Mouse (Mus musculus) frontal cortex, postnatal 25 days (tissue): ENCODE data around the gene Slfn8.
"Not testable (repeated sequence)": the region's sequence is repeated elsewhere in the genome, so short reads cannot be mapped to it uniquely, and the experiment has no call there.

ENCODE experiments used
- DNase-seq, 2 experiments: peaks; one replicate each; pipeline ENCODE4 v3.0.0; 2022; ENCODE audit warnings: low spot score in 2 of 2

Gene Slfn8

DNA sequence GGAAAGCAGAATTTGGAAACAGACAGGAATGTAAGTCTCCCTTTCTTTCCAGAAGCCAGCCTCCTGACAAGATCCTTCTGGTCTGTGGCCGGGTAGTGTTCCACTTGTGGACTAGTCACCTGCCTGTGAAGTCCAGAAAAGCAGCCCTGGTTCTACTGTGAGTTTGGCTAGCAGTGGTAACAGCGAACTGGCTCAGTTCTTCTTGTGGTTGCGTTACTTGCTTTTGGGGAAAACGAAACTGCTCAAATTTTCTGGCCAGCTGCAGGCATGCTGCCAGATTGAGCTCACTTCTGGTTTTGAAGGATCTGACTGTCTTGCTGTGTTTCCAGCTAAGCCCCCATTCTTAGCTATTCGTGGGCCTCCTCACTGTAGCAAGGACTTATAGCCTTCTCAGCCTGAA, at the start of gene Slfn8:
Gene Slfn8, minus strand, starts transcription at position 190 of the 400 bp plus-strand sequence.
- DNase-seq = no peak

DNA sequence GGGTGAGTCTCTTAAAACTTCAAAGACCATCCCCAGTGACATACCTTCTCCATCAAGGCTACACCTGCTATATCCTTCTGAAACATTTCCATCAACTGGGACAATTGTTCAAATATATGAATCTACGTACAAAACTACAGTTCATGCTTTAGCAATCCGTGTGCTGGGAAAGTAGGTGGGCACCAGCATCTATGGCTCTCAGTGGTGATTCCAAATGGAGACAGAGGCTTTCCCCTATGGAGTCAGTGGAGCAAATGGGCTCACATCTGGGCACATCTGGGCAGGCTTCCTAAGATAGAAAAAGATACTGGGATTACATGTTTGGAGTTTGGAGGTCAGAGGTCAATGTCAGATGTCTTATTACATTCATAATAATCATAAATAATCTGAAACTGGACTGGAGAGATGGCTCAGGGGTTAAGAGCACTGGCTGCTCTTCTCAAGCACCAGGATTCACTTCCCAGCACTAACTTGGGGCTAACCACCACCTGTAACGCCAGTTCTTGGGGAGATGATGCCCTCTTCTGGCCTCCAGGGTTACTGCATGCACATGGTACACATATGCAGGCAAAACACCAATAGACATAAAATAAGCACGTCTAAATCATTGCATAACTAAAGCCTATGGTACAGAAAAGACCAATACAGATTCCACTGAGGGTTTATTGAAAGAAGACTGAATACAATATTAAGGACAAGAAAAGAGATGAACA, 47.5 kb upstream of the Slfn8 start:
- DNase-seq = no peak

DNA sequence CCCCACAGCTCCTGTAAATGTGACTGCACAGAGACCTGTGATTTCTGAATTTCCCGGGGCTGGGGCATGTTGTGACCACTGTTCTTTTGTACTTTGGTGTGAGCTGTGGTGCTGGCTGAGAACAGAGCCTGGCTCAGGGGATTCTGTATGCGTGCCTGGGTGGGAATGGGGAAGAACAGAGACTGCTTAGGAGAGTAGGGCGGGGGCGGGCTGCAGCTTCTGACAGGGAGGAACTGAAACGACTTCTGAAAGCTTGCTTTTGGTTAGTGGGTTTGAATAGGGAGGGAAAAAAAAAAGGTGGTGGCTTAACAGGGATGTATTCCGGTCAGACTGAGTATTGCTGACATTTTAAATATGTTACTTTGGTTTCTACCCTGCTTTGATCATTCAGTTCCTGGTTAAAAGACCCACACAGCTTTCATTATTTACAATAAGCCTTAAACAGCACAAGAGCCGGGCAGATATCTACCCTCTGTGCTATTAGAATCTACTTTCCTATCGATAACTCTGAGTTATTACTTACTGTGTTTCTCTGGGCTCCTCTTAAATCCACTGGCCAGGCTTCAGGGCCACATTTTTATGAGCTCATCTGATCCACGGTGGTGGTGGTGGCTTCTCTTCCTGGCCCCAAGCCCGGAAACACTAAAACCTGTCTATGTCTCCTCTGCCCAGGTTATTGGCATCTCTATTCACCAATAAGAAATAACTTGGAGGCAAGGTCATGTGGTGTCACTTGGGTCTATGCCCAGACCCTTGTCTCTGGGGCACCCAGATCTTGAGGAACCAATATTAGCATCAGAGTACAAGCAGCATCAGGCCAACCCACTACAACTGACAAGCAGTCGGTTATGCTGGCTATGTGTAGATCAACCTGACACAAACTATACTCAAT, 46.3 kb upstream of the Slfn8 start:
- no peak for DNase-seq

DNA sequence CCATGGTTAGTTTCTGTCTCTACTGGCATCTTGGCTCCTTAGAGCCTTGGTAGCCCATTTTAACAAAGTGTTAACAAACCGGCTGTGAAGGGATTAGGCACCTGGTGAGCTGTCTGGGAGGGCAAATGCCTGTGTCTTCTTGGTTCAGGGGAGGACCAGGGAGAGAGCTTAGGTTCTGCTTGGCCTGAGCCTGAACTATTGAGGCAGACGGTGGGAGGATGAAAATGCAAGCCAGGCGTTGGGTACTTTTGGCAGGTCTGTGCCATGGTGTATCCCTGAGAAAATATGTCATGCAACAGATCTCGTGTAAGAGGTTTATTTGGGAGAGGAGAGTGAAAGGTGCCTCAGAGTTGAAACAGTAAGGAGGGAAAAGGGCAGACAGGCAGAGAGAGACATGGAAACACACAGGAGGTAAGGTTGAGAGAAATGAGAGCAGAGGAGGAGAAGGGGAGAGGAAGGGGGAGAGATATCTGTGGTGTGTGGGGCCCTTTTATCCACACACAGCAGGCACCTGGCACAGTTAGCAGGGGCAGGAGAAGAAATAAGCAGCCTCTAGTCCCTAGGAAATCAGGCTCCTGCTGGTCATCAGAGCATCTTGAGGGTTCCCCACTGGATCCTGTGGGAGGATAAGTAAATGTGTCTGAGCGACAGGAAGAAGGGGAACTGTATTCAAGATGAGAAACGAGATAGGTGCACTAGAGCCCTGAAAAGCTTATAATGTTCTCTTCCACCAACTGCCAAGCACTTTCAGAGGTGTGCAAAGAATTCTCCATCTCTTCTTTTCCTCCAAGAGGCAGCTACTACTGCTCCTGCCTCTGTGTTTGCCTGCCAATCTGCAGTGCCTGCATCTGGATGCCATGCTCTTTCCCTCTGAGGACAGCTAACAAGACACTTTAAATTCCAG, 45.1 kb upstream of the Slfn8 start:
- no peak for DNase-seq

DNA sequence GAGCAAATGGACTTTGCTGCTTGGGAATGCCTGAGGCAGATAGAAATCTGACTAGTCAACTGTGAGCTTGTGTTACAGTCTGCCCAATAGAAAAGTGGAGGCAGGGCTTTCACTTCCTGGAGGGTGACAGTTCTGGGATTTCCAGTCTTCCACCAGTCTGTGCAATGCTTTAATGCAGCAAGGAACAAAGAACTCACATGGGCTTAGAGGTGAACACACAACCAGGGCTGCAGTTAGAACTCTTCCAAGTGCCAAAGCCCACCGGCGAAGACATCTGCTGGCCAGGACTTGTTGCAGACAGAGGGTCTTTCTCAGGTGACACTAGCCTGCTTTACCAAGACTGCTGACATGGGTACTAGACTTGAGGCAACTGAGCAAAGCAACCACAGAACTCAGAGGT, 44.3 kb upstream of the Slfn8 start, which contains the start of gene Slfn2:
Gene Slfn2, plus strand, starts transcription at position 167 of the 400 bp plus-strand sequence.
- DNase-seq = no peak

DNA sequence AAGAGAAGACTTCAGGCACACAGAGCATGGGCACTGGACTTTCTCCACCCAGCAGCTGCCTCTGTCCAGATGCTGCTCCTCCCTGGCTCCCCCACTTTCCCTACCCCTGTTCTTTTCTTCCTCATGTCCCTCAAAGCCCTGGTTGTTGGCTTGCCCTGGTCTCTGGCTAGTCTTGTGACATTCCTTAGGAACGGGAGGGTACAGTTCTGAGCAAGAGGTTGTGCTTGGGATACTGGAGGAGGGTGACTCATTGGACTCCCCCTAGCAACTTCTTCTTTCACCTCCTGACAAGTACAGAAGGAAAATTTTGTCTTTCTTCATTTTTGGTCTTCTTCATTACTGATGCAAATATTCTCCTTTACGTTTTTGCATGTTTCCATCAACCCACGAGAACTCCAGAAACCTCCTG, 43.3 kb upstream of the Slfn8 start:
- no peak for DNase-seq

DNA sequence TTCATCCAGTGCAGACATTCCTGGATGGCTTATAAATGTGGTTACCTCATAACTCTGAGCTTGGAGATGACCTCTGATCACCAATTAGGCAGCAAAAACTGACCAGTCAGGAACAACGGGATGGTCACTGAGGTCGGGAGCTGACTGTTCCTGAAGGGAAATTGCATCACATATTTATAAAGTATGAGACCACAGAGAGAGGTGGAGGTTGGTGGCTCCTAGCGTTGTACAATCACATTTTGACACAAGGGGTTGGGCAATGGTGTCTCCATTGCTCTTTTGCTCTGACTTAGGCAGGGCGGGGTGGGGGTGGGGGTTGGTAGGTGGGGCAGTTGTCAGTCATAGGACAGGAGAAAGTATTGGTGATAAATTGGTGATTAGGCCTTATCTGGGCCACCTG, 42.5 kb upstream of the Slfn8 start:
- no peak for DNase-seq

DNA sequence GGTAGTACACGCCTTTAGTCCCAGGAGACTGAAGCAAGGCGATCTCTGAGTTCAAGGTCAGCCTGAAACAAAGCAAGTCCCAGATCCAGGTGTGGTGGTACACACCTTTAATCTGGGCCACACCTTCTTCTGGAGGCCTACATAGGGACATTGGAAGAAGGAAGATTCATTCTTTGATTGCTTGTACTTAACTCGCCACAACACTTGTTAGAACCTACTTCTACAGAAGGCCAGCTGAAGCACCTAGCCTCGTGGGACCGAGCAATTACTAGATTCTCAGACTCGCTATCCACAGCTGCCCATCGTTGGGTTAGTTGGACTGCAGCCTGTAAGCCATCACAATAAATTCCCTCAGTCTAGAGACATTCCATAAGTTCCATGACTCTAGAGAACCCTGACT, 41.2 kb upstream of the Slfn8 start:
- no peak for DNase-seq

DNA sequence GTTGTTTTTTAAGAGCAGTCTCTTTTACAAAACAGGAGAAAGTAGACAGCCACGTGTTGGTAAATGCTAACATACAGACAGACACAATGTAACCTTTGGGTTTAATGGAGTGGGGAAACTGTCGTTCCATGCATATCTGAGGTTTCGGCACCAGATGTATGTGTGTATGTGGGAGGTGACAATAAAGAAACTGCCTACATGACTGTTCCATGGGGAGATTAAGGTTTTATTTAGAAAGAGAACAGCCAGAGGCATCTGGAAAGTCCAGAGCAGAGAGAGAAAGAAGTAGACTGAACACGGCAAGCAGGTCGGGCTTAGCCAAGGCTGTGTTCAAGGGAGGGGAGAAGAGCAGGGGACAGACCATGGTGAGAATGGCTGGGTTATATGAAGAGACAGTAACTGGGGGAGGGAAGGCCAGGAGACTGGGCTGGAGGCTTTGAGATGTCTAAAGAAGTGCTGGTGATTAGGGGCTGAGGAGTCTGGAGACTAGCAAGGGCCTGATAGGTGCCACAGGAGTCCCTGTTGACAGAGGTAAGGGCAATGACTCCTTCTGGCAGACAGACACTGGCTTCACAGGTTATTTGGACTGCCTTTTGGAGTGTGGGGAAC, 39.9 kb upstream of the Slfn8 start:
- DNase-seq = no peak

DNA sequence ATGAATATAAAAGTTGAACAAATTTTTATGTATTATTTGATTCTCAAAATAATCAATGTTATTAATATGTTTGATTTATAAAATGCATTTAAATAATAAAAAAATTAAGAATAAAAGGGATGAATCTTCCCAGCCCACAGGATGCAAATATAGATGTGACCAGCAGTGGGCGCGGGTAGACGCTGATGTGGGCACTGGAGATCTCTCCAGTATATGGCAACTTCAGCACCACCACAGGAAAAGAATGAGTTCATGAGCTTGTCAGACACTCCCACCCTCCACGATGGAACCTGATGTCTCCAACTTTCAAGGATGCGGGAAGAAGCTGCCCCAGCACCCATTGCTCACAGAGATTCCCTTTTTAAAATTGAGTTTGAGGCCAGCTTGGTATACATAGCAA, 37.3 kb upstream of the Slfn8 start:
- DNase-seq = peak in 1 of 2 experiments; percentile 42

DNA sequence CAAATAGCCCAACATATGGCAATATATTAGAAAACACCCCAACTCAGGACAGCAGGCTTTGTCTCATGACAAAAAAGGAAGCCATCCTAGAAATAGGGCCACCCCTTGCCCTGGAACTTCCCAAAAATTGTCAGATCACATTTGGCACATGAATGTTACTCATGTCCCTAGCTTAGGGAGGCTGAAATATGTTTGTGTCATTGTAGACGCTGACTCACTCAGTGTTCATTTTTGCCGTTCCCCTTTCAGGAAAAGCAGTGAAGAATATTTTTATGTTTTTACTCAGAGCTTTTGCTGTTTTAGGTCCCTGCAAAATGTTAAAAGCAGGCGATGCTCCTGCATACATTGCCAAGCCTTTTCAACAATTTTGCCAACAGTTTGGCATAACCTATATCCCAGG, 25.0 kb upstream of the Slfn8 start:
- DNase-seq = no peak

DNA sequence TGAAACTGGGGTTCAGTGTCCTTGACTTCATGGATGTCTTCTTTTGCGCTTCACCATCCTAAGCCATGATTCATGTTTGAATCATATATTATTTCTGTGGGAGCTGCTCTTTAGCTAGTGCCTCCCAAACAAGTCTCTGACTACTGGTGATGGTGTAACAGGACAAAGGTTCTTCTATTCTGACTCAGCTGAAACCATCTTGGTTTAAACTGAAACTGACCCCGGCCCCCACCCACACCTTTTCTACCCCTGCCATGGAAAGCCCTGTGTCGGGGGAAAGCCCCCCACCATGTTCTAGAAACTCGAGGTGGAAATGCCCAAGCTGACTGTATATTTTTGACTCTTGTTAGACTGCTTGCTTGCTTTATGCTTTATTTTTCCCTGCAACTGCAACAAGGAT, 23.3 kb upstream of the Slfn8 start:
- DNase-seq = no peak

DNA sequence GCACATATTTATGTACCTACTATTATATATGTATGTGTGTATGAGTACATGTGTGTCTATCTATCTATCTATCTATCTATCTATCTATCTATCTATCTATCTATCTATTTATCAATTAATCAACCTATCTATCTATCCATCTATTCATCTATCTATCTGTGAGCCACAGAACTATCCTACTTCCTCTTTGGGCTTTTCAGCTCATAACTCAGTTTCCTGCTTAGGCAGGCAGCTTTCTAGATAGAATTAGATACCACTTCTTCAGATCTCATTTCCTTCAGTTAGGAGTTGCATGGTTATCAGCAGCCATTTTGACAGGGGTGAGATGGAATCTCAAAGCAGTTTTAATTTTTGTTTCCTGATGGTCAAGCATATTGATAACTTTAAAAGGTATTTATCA, 20.4 kb upstream of the Slfn8 start:
- no peak for DNase-seq

DNA sequence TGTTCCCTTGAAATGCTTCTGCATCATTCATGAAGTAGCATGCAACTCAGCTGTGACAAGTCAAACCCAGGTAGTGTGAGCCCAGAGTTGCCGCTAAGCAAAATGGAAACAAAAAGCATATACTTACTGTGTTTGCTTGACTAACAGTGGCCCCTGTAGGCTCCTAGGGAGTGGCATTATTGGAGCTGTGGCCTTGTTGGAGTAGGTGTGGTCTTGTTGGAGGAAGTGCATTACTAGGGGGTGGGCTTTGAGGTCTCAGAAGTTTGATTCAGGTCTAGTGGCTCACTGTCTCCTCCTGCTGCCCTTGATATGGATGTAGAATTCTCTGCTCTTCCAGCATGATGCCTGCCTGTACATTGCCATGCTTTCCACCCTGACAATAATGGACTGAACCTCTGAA, 19.7 kb upstream of the Slfn8 start:
- no peak for DNase-seq

DNA sequence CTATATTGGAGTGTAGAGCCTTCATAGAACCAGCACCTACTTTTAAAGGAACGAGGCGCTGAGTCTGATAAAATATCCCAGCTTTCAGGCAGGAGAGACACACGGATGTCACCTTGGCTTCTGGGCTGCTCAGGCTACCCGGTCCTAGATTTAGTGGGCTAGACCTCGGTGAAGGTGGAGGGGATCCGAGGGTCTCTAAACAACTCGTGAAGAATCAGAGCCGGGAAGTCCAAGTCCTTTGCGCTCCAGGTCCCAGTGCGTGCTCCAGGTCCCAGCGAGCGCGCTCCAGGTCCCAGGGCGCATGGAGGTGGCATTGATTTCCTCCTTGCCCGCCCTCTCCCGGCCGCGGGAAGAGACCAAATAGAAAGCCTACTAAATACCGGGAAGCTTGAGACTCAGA, 19.2 kb upstream of the Slfn8 start:
- no peak for DNase-seq

DNA sequence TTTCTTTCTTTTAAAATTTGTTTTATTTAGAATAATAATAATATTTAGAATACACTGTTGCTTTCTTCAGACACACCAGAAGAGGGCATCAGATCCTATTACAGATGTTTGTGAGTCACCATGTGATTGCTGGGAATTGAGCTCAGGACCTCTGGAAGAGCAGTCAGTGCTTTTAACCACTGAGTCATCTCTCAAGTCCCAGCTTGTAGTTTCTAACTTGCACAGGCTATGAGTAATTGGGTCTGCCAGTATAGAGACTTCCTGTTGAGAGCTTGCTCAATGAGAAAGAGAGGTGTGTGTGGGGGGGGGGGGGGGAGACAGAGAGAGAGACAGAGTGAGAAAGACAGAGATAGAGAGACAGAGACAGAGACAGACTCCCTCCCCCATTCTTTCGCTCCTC, 18.5 kb upstream of the Slfn8 start:
- DNase-seq = no peak

DNA sequence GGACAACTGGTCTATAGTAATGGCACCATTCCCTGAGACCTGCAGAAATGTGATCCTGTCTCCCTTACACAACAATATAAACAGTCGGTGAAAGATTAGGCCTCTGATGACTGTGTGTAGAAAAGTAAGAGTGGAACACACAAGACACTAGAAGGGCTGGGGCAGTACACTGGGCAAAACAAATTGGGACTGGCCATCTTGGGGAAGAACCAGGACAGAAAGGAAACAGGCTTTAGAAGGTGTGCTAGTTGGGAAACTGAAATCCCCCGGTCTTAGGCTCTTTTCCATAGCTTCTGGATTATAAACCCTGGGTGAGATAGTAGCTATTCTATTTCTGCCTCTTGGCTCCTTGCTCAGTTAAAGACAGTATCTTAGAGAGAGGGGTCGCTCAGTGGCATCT, 18.1 kb upstream of the Slfn8 start:
- not testable (repeated sequence) for DNase-seq

DNA sequence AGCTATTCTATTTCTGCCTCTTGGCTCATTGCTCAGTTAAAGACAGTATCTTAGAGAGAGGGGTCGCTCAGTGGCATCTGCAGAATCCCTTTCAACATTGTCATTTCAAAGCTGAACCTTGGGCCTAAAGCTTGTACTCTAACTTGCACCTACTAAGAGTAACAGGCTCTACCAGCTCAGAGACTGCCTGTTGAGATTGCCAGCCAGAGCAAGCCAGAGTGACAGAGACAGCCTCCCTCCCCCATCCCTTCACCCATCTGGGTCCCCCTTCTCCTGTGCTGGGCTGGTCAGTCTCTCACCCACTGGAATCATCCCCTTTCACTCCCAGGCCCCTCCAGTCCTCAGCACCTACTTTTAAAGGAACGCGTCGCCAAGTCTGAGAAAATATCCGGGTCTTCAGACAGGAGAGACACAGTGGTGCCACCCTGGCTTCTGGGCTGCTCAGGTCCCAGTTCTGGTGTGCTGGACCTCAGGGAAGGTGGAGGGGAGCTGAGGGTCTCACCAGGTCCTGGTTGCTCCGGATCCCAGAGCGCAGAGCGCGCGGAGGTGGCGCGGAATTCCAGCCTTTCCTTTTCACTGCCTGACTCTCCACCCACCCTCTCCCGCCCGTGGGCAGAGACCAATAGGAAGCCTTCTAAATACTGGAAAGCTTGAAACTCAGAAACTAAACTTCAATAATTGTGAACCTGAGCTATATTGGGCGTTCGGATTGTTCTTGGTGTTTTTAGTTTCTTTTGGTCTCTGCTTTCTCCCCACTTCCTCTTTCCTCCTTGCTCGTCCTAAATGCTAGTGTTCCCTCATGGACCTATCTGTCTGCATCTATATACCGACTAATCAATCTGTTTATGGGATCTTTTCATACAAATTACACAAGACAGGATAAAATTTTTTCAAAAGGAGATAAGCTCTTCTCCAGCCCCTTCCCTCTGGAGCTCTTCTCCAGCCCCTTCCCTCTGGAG, 770 bp downstream of the Slfn8 start:
- DNase-seq = not testable (repeated sequence)

DNA sequence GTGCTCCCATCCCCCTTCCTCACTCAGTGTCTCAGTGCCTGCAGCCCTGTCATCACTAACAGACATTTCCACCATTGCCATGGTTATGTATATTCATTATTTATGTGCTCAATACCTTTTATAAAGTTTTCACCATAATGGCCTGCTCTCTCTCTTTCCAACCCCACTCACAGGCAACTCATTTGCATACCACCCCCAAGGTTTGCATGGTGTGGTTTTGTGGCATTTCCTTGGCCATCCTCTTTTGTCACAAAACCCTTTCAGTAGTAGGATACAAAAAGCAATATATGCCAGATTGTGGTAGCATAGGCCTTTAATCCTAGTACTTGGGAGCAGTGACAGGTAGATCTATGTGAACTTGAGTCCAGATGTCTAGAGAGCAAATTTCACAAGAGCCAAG, 4.5 kb downstream of the Slfn8 start:
- no peak for DNase-seq

DNA sequence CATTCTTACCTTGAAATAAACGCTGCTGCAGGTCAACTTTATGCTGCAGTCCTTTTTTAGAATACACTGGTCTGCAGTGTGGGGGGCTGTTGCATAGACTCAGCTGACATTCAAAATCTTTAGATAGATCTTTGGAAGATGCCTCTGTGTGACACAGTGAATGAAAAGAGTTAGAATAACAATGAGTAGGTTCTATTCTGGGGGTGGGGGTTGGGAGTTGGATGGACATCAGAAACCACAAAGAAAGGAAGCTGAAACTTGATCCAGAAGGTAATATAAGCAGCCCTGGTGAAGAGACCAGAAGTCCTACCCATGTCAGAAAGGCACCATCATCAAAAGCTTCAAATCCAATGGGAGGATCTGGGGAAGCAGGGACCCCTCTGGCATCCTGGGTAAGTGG, 7.3 kb downstream of the Slfn8 start:
- DNase-seq = no peak
